Mouse (Mus musculus) hematopoietic stem cell, adult 5-6 weeks (primary cell): Measurements from ENCODE around the gene Tmprss7. TPM values are rescaled to one million over a fixed set of nuclear protein-coding genes. Genes with fewer than 3 reads are reported as not detected.

Source experiments
- ATAC-seq, 2 experiments: fragments of 125-278 bp in 1 of 2; replicated peaks in 1 of 2; 2 replicates each; pipeline ENCODE4 v1.8.0; 2016 to 2017; ENCODE audit warnings: inconsistent platforms in 2 of 2, mild to moderate bottlenecking in 2 of 2, moderate number of reproducible peaks in 2 of 2, low read depth in 1 of 2, moderate TSS enrichment in 1 of 2; ENCODE audit not compliant: low FRiP score in 2 of 2, poor library complexity in 2 of 2, severe bottlenecking in 2 of 2, insufficient read depth in 1 of 2, low TSS enrichment in 1 of 2
- total RNA-seq: library from RNA; stranded (forward); fragments of 172-1452, 232-1000 nt; gene quantifications from 2 replicates; pipeline ENCODE4 v1.2.3, GENCODE M21; 2017

Tmprss7 gene
- total RNA-seq, 1 experiment from 2014 or later: 0.25 TPM

GRCm38 (mm10) chr16:45695445-45696160 is 2.1 kb upstream of the Tmprss7 start:
- no peak for ATAC-seq

- no peak for ATAC-seq
Measured at GRCm38 (mm10) chr16:45692851-45693250, 607 bp downstream of the Tmprss7 start.

- ATAC-seq: peak; percentile 12 to 32; a peak in 1 of 4 replicates
Measured at GRCm38 (mm10) chr16:45690178-45690577, 3.3 kb downstream of the Tmprss7 start.

- ATAC-seq: no peak
Measured at GRCm38 (mm10) chr16:45686833-45687232, 6.6 kb downstream of the Tmprss7 start.

GRCm38 (mm10) chr16:45685295-45685694 is 8.2 kb downstream of the Tmprss7 start:
- no peak for ATAC-seq

- peak; percentile 76 to 81 for ATAC-seq
Measured at GRCm38 (mm10) chr16:45684815-45685214, 8.6 kb downstream of the Tmprss7 start.

GRCm38 (mm10) chr16:45676462-45676861 is 17.0 kb downstream of the Tmprss7 start:
- peak; percentile 60 to 81; a peak in 2 of 4 replicates for ATAC-seq

- ATAC-seq: no peak
Measured at GRCm38 (mm10) chr16:45670005-45670404, 23.5 kb downstream of the Tmprss7 start.

- peak; percentile 13 to 63; a peak in 3 of 4 replicates for ATAC-seq
Measured at GRCm38 (mm10) chr16:45668178-45668577, 25.3 kb downstream of the Tmprss7 start.

- ATAC-seq: peak; percentile 92 to 93
Measured at GRCm38 (mm10) chr16:45666136-45666535, 27.3 kb downstream of the Tmprss7 start.

GRCm38 (mm10) chr16:45662381-45662780 is 31.1 kb downstream of the Tmprss7 start:
- no peak for ATAC-seq

- no peak for ATAC-seq
Measured at GRCm38 (mm10) chr16:45659596-45659995, 33.9 kb downstream of the Tmprss7 start.

- ATAC-seq: no peak
Measured at GRCm38 (mm10) chr16:45658248-45658647, 35.2 kb downstream of the Tmprss7 start.

- ATAC-seq: peak; percentile 26 to 37
Measured at GRCm38 (mm10) chr16:45657574-45658159, 35.8 kb downstream of the Tmprss7 start.

GRCm38 (mm10) chr16:45654465-45654864 is 39.0 kb downstream of the Tmprss7 start:
- ATAC-seq: no peak

- peak; percentile 72 to 75 for ATAC-seq
Measured at GRCm38 (mm10) chr16:45653934-45654332, 39.5 kb downstream of the Tmprss7 start, which contains the start of gene BC016579. TSS of gene BC016579 (minus strand) at chr16:45654068.

GRCm38 (mm10) chr16:45653009-45653933 is 40.2 kb downstream of the Tmprss7 start:
- peak; percentile 41 to 48; a peak in 2 of 4 replicates for ATAC-seq

- ATAC-seq: 0 out of 4 replicates have a peak, but pooled peaks of 1 of the 2 experiments have one; percentile 6
Measured at GRCm38 (mm10) chr16:45651497-45651896, 42.0 kb downstream of the Tmprss7 start.
